Mouse (Mus musculus) stomach, postnatal 0 days (tissue): ENCODE measurements around the gene Rnf24.

Experiments
- CTCF ChIP-seq: IDR thresholded peaks from 2 replicates; pipeline ENCODE4 v1.5.1; 2016; ENCODE audit warnings: antibody characterized with exemption, low read depth, mild to moderate bottlenecking, moderate library complexity
- EP300 ChIP-seq: optimal IDR thresholded peaks from 2 replicates; pipeline ENCODE3; 2016; ENCODE audit warnings: antibody characterized with exemption

DNA sequence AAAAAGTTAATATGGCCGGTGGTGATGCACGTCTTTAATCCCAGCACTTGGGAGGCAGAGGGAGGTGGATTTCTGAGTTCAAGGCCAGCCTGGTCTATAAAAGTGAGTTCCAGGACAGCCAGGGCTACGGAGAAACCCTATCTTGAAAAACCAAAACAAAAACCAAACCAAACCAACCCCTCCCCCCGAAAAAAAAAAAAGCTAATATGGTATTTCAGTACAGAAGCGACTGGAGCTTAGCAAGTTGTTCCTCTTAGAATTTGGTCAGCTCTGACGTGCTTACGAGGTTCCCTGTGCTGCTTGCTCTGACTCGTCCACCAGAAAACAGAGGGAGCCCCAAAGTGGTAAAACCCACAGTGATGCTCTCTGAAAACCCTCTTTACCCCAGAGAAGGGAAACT is 94.0 kb downstream of the Rnf24 start:
- TF ChIP-seq CTCF (no peak), EP300 (no peak)
